Mouse (Mus musculus): Measurements from ENCODE around the gene Gabpa. TPM values are rescaled to one million over a fixed set of nuclear protein-coding genes. Genes with fewer than 3 reads are reported as not detected.
A peak's percentile ranks its signal among the peaks of the same experiment; 100 is the strongest.

Gene Gabpa
- polyA plus RNA-seq, 1 experiment = 26.6 TPM

GRCm38 (mm10) chr16:84873805-84874204 lies 39.1 kb downstream of the Gabpa start:
- DNase-seq (ENCODE audit: low read depth) = no peak
- TF ChIP-seq CTCF (IDR thresholded peaks at IDR 0.05; ENCODE audit: borderline replicate concordance, extremely low read depth, insufficient read depth, insufficient read length) (no peak), POLR2A (IDR thresholded peaks at IDR 0.05; ENCODE audit: borderline replicate concordance, extremely low read depth, insufficient read depth, insufficient read length, poor library complexity, severe bottlenecking) (no peak)

- TF ChIP-seq POLR2A (IDR thresholded peaks at IDR 0.05; ENCODE audit: borderline replicate concordance, extremely low read depth, insufficient read depth, insufficient read length, poor library complexity, severe bottlenecking) (no peak), CTCF (IDR thresholded peaks at IDR 0.05; ENCODE audit: borderline replicate concordance, extremely low read depth, insufficient read depth, insufficient read length) (peak; percentile 13; the same call in 1 of the 2 replicates)
- DNase-seq (ENCODE audit: low read depth) = peak; percentile 31
These were observed 40.4 kb downstream of the Gabpa start for GRCm38 (mm10) chr16:84875012-84875717.

GRCm38 (mm10) chr16:84875718-84876035 lies 41.0 kb downstream of the Gabpa start:
- TF ChIP-seq POLR2A (IDR thresholded peaks at IDR 0.05; ENCODE audit: borderline replicate concordance, extremely low read depth, insufficient read depth, insufficient read length, poor library complexity, severe bottlenecking) (no peak), CTCF (IDR thresholded peaks at IDR 0.05; ENCODE audit: borderline replicate concordance, extremely low read depth, insufficient read depth, insufficient read length) (no peak)
- peak; percentile 78 for DNase-seq (ENCODE audit: low read depth)

- DNase-seq (ENCODE audit: low read depth) = peak; percentile 83
- TF ChIP-seq POLR2A (IDR thresholded peaks at IDR 0.05; ENCODE audit: borderline replicate concordance, extremely low read depth, insufficient read depth, insufficient read length, poor library complexity, severe bottlenecking) (no peak), CTCF (IDR thresholded peaks at IDR 0.05; ENCODE audit: borderline replicate concordance, extremely low read depth, insufficient read depth, insufficient read length) (no peak)
These were observed 41.4 kb downstream of the Gabpa start for GRCm38 (mm10) chr16:84876082-84876481.

- DNase-seq (ENCODE audit: low read depth) = peak; percentile 81
- TF ChIP-seq CTCF (IDR thresholded peaks at IDR 0.05; ENCODE audit: borderline replicate concordance, extremely low read depth, insufficient read depth, insufficient read length) (peak; percentile 88), POLR2A (IDR thresholded peaks at IDR 0.05; ENCODE audit: borderline replicate concordance, extremely low read depth, insufficient read depth, insufficient read length, poor library complexity, severe bottlenecking) (no peak)
These were observed 44.4 kb downstream of the Gabpa start for GRCm38 (mm10) chr16:84879146-84879545.

- TF ChIP-seq POLR2A (IDR thresholded peaks at IDR 0.05; ENCODE audit: borderline replicate concordance, extremely low read depth, insufficient read depth, insufficient read length, poor library complexity, severe bottlenecking) (no peak), CTCF (IDR thresholded peaks at IDR 0.05; ENCODE audit: borderline replicate concordance, extremely low read depth, insufficient read depth, insufficient read length) (no peak)
These were observed 46.4 kb downstream of the Gabpa start for GRCm38 (mm10) chr16:84881168-84881567.

GRCm38 (mm10) chr16:84881754-84882321 lies 47.1 kb downstream of the Gabpa start:
- TF ChIP-seq CTCF (IDR thresholded peaks at IDR 0.05; ENCODE audit: borderline replicate concordance, extremely low read depth, insufficient read depth, insufficient read length) (no peak), POLR2A (IDR thresholded peaks at IDR 0.05; ENCODE audit: borderline replicate concordance, extremely low read depth, insufficient read depth, insufficient read length, poor library complexity, severe bottlenecking) (no peak)
- no peak for DNase-seq (ENCODE audit: low read depth)

More at GRCm38 (mm10) chr16:84881168-84881567, 46.4 kb downstream of the Gabpa start:
- no peak for DNase-seq (ENCODE audit: low read depth)

- no peak for TF ChIP-seq POLR2A (IDR thresholded peaks at IDR 0.05; ENCODE audit: borderline replicate concordance, extremely low read depth, insufficient read depth, insufficient read length, poor library complexity, severe bottlenecking)
- TF ChIP-seq CTCF (IDR thresholded peaks at IDR 0.05; ENCODE audit: borderline replicate concordance, extremely low read depth, insufficient read depth, insufficient read length) = no peak
- DNase-seq (ENCODE audit: low read depth) = no peak
These were observed 49.8 kb downstream of the Gabpa start for GRCm38 (mm10) chr16:84884572-84884971.

GRCm38 (mm10) chr16:84902995-84903394 lies 68.3 kb downstream of the Gabpa start:
- no peak for DNase-seq (ENCODE audit: low read depth)
- no peak for TF ChIP-seq CTCF (IDR thresholded peaks at IDR 0.05; ENCODE audit: borderline replicate concordance, extremely low read depth, insufficient read depth, insufficient read length)
- TF ChIP-seq POLR2A (IDR thresholded peaks at IDR 0.05; ENCODE audit: borderline replicate concordance, extremely low read depth, insufficient read depth, insufficient read length, poor library complexity, severe bottlenecking) = no peak

GRCm38 (mm10) chr16:84911477-84912165 lies 76.9 kb downstream of the Gabpa start:
- no peak for TF ChIP-seq POLR2A (IDR thresholded peaks at IDR 0.05; ENCODE audit: borderline replicate concordance, extremely low read depth, insufficient read depth, insufficient read length, poor library complexity, severe bottlenecking)
- no peak for TF ChIP-seq CTCF (IDR thresholded peaks at IDR 0.05; ENCODE audit: borderline replicate concordance, extremely low read depth, insufficient read depth, insufficient read length)
- peak; percentile 46 for DNase-seq (ENCODE audit: low read depth)

Other genes starting within 250 kb of the Gabpa start
- 26.4 and 27.2 TPM in 2 replicates for gene Mrpl39, start 99.2 kb upstream of the Gabpa start, polyA plus RNA-seq (2012; rRNA removed)
- gene Jam2, start 60.8 kb upstream of the Gabpa start, polyA plus RNA-seq (2012; rRNA removed) = 26.8 and 30.3 TPM in 2 replicates
- 273 and 332 TPM in 2 replicates for gene Atp5j, start 700 bp downstream of the Gabpa start, polyA plus RNA-seq (2012; rRNA removed)